Mouse (Mus musculus): Measurements from ENCODE around the gene Tmsb4x.

DNA sequence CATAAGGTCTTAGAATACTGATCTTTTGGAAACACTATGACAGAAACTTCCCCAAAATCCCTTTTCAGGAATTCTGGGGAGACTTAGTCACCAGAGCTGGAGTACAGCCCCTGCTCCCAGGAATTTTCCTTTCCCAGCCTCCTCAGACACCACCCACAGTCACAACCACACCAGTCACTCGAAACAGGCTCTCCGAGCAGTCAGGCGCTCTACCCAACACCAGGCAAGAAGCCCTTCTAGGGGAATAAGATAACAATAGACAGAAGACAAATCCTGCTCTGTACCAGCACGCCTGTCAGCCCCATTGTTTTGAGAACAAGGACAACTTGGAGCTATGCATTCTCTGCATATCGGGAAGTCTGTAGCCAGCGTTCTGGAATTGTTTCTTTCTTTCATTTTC is 25.6 kb downstream of the Tmsb4x start:
- no peak for TF ChIP-seq CTCF (IDR thresholded peaks at IDR 0.05; ENCODE audit: low read depth, low read length)
- TF ChIP-seq POLR2A (IDR thresholded peaks at IDR 0.05; ENCODE audit: extremely low read depth, insufficient read depth, low read length): no peak
